Mouse (Mus musculus) adrenal gland, adult 8-10 months (tissue): ENCODE measurements around the gene Immp2l. TPM values are rescaled to one million over a fixed set of nuclear protein-coding genes. Genes with fewer than 3 reads are reported as not detected.

Source experiments
- DNase-seq: peaks from one replicate; pipeline ENCODE4 v3.0.0; 2022
- total RNA-seq, 4 experiments: library from RNA; stranded (reverse); gene quantifications; 2 replicates each; pipeline ENCODE4 v1.2.4; 2022

Gene Immp2l
- total RNA-seq, 4 experiments from 2014 or later, result 5.6 to 16.6 (median 12.3) TPM

GRCm38 (mm10) chr12:41557832-41558231 is 533.9 kb downstream of the Immp2l start:
- no peak for DNase-seq

- DNase-seq, result no peak
Measured at GRCm38 (mm10) chr12:41558956-41559735, 535.3 kb downstream of the Immp2l start.

DNA sequence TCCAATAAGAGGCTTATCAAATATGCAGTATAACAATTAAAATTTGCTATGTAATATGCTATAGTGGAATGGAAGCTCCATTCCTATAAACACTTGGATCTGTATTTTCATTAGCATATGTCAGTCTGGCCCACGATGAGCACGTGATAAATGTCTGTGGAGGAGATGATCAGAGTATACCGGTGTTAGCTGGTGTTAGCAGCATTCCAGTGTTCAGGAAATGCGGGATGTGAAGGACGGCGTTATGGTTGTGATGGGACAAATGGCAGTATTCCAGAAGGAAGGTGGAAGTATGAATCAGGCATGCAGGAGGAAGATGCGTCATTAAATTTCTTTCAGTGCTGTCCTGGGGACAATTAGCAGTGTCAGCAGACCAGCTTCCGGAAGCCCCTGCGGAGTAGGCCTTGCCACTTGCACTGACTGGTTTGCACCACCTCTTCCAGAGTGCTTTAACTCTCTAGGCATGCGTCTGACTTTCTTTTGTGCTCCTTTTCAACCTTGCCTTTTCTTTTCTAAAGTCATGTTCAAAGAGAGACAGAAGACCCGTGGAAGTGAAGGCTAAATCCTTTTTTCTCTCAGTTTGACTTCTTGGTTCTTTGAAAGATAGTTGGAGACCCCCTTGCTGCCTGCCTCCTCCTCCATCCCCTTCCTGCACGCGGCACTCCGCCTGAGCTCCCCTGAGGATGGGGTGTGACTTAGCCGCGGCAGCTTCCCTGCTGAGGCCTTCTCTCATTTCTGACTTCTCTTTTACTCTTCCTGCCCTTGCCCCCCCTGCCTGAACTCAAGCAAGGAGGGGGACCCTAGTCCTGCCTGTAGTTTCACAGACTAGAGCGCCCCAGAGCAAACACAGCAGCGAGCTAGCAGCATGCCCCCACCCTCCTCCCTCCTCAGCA is 541.9 kb downstream of the Immp2l start:
- DNase-seq, result peak; percentile 8

- DNase-seq, result no peak
Measured at GRCm38 (mm10) chr12:41566433-41566794, 542.5 kb downstream of the Immp2l start.

DNA sequence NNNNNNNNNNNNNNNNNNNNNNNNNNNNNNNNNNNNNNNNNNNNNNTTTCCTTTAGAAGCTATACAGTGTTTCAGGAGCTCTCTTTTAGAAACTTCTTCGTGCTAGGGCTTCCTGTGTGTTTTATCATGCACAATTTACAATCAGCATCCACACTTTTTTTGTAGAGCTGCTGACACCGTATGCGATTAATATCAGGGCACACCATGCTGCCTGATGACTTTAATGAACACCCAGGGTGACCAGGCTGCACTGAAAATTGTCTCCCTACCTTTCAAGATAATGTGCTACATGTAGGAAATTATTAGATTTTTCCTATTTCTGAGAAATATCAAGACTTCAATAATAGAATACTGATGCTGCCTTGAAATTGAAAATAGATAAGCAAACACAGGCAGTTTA is 549.9 kb downstream of the Immp2l start:
- no peak for DNase-seq

GRCm38 (mm10) chr12:41575221-41575620 is 551.3 kb downstream of the Immp2l start:
- no peak for DNase-seq

GRCm38 (mm10) chr12:41593401-41593800 is 569.5 kb downstream of the Immp2l start:
- DNase-seq, result no peak

- no peak for DNase-seq
Measured at GRCm38 (mm10) chr12:41594037-41594436, 570.1 kb downstream of the Immp2l start.

DNA sequence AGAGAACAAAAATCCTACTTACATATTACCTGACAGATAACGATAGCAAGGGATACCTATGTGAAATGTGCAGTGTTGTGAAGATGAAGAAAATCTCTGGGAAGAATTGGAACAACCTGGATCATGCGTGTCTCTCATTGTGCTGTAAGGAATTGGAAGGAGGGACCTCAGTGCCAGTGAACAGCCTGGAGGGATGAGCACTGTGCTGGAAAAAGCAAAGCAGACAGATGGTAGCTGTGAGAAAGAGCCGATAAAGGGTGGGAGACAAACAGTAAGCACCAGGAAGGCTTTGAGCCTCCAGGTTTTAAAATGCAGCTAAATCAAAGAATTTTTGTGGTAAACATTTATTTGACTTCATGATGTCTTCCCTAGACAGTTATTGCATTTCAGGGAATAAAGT is 591.4 kb downstream of the Immp2l start:
- DNase-seq, result no peak

- DNase-seq, result no peak
Measured at GRCm38 (mm10) chr12:41621341-41621740, 597.5 kb downstream of the Immp2l start.

DNA sequence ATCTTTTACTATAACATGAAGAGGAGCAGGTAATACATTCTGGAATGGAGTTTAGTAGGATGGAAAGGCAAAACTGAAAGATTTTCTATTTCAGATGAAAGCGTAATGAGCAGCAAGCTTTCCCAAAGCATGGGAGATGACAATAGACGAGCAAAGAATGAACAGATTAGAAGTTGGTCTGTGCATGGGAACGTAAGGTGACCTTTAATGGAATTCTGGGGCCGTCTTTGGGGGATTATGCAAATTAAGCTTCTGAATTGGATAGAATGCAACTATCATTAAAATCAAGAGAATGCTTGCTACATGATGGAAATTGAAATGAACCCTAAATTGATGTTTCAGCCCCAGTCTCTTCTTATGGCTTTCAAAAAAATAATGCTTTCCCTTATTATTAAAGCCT is 619.4 kb downstream of the Immp2l start:
- DNase-seq, result no peak

- DNase-seq, result no peak
Measured at GRCm38 (mm10) chr12:41644802-41645551, 621.1 kb downstream of the Immp2l start.

GRCm38 (mm10) chr12:41646956-41647575 is 623.2 kb downstream of the Immp2l start:
- DNase-seq, result no peak

DNA sequence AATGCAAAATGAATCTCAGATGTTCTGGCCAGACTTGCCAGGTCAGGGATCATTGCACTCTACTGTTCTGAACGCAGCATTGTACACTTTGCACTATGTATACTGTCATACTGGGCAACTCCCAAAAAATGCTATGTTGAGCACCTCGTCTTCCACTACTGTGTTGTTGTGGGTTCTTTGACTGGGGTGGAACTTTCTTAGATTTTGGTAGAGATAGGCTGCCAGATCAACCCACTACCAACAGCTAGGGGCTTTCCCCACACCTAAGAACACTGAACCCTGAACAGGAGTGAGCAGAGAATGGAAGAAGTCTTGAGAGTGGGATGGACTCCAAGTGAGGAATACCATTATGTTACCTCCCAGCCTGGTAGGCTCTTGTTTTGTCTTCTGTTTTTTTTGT is 623.8 kb downstream of the Immp2l start:
- DNase-seq, result no peak

DNA sequence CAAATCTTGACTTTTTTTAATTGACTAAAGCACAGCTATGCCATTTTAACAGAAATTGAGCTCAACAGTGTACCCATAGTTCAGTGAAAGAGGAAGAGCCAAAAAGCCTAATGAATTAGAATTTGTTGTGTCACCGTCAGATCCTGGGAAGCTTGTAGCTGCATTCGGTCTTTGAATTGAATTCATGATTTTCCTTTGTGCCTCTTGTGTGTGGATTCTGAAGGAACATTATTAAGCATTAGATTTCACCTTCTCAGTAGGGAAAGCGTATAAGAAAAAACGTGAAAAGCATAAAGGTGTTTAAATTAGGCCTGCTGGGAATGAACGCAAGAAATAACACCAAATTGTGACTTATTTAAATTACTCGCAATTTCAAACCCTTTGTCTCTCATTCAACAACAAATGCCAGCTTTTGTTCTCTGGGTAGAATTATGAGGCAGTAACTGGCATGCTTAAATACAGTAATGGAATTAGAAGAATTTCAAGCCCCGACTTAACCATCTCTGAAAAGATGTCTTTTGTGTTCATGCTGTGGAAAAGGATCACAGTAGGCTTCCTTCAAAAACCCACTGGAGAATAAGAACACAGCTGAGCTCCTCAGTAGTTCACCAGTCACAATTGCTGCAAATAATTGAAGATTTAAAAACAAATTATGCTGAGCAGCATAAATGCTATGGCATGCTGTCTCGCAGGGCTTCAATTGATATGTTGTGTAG is 626.1 kb downstream of the Immp2l start:
- DNase-seq, result no peak

DNA sequence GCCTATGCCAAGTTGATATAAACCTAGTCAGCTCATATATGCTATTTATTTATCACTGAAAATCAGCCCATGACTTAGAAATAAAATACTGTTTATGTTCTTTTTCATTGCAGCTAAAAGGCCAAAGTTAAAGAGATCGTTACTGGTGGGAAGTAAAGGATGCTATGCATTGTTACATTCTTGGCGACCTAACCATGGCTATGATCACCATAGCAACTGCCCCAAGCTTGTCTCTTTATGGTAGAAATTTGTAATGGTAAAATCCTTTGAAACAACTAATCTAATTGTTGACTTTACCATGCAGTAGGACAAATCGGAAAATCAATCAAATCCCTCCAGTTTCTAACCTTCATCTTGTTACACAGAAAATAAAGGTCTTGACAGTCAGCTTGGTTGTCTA is 644.4 kb downstream of the Immp2l start:
- no peak for DNase-seq

DNA sequence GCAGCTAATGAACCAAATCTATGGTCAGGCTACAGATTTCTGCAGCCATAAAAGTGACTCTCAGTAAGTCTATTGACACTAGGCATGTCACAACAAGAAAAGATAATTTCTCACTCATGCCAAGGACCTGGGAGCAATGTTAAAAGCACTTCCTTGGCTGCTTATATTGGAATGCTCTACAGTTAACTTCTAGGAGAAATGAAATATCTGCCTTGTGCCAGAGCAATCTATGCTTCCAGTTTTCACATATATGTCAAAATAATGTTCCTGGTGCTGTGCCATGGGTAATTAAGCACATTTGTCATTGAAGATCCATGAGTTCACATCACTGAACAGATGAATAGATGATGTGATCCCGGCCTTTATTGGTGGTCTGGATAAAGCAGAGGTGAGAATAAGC is 645.6 kb downstream of the Immp2l start:
- DNase-seq, result no peak

DNA sequence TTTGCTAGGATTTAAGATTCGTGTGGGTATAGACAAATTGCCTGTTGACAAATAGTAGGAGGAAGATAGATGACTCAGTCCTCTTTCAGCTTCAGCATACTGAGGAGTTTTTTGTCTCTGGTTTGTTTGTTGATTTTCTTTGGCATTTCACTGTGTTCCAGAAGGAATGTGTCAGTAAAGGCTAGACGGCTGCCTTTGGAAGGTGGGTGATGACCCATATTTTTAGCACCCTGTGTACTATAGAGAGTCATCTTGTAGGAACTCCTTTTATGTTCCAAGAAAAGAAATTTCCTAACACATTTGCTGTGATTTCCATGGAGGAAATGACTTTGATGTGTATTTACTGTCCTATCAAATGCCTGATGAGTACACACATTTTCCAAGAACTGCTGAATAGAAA is 651.0 kb downstream of the Immp2l start:
- no peak for DNase-seq

DNA sequence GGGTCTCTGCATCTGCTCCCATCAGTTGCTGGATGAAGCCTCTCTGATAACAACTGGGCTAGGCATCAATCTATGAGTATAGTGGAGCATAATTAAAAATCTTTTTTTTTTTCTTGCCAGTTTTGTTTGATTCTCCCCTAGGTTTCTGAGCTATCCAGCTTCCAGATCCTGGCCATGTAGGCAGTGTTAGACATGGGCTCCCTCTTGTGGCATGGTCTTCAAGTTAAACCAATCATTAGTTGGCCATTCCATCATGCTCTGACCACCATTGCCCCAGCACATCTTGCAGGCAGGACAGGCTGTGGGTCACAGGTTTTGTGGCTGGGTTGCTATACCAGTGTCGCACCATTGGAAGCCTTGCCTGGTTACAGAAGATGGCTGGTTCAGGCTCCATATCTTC is 656.3 kb downstream of the Immp2l start:
- no peak for DNase-seq

DNA sequence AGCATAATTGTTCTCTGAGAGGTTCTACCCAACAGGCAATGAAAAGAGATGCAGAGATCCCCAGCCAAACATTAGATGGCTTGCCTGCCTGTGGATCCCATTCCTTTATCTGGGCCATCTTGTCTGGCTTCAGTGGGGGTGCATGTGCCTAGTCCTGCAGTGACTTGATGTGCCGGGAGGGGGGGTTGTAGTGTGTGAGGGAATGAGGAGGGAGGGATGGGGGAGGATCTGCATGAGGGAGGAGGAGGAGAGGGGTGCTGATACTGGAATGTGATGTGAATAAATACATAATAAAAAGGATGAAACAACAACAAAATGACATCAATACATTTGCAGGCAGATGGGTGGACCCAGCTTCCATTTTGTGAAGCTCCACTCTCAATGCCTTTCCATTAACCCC is 658.3 kb downstream of the Immp2l start:
- DNase-seq, result no peak

GRCm38 (mm10) chr12:41689809-41690208 is 665.9 kb downstream of the Immp2l start:
- DNase-seq, result no peak

- DNase-seq, result no peak
Measured at GRCm38 (mm10) chr12:41710608-41711007, 686.7 kb downstream of the Immp2l start.
